Mouse (Mus musculus): ENCODE results near the gene Gtdc1. TPM values are rescaled to one million over a fixed set of nuclear protein-coding genes. Genes with fewer than 3 reads are reported as not detected.
A peak's percentile ranks its signal among the peaks of the same experiment; 100 is the strongest.

The Gtdc1 gene
- polyA plus RNA-seq, 1 experiment from 2014 or later: 5.7 TPM

DNA sequence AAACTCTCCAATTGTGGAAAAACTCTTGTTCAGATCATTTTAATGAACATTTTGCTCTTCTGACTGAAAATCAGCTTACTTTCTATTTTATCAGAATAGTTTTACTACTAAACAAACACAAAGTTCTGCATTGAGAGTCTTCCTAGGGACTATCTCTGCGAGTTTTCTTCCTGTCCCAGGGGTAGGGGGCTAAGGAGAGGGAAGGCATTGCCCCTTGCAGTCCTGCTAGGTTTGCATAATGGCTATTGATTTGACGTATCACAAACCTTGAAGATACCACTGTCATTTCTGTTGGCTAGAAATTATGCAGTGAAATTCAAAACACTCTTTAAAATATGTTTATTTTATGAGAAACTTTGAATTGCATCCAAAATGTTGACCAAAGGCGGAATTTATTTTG, 355.6 kb downstream of the Gtdc1 start:
- no peak overlapping the region for H3K9ac ChIP-seq (ENCODE audit: low read depth, low read length)
- H3K9me3 ChIP-seq (ENCODE audit: control insufficient read depth): no peaks in the 10 kb centered on the region
- H3K27ac ChIP-seq (ENCODE audit: low read depth, low read length): no peak overlapping the region
- peak overlapping the region; percentile 27; the same call in 1 of the 2 replicates for H3K4me2 ChIP-seq (replicated peaks; ENCODE audit: low read depth)
- no peak for ATAC-seq
- no peak for TF ChIP-seq CTCF (IDR thresholded peaks at IDR 0.05; ENCODE audit: low read depth)
- no peak overlapping the region for H3K4me3 ChIP-seq (ENCODE audit: low read depth, low read length)
- H3K27me3 ChIP-seq (replicated peaks; ENCODE audit: control insufficient read depth, insufficient read depth, low read length): no peaks in the 10 kb centered on the region
- no peaks in the 10 kb centered on the region for H3K36me3 ChIP-seq (ENCODE audit: control insufficient read depth, insufficient read depth)
- 49% methylated on average over 3 of the region's 3 CpGs for WGBS
- no peaks in the 10 kb centered on the region for H3K4me1 ChIP-seq (replicated peaks; ENCODE audit: control insufficient read depth, insufficient read depth, low read length)

DNA sequence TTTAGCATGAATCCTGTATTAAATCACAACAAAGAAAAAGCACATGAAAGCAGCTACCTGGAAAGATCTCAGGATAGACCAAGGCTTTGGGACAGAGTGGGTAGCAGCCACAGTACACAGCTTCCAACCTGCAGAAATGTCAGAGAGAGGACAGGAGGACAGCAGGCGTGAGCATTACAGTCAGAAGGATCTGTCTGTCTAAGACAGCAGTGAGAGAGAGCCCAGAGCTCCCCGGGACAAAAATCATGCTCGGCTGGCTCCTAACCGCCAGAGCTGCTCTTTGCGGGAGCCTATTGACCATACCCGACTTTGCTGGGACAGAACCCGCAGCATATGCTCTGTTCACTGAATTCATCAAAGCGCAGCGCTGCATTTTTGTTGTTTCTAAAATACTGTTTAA, 356.3 kb downstream of the Gtdc1 start:
- no peak for TF ChIP-seq CTCF (IDR thresholded peaks at IDR 0.05; ENCODE audit: low read depth)

DNA sequence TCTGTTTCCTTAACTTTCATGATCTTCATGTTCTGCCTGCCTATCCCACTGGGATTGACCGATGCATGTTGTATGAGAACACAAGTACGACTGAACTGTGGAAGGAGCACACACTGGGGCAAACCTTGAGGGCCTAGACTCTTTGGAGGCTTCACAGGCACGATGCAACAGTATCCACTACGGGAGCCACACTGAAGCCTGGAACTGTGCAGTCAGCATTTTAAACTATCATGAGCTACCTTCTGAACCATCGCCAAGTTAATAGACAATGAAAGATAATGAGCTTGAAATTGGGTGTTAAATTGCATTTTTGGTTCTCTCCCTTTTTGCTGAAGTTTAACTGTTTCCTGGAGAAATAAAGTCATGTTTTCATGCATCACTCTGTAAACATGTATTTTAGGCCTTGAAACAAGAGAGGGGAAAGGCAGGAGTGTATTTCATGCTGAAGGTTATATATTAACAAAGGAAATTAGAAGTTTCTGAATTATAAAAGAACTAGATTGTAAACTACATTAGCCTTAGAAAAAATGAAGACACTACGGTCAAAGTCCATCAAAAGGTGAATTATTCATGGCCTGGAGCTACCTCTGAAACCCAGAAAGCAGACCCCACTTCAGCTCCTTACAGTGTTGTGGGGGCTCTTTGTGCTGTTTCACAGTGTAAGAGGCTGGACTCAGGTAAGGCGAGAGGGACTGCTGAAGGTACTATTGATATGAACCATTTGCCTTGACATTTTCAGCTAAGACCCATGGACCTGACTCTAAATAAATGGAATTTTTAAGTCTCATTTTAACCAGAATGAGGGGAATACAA, 358.1 kb downstream of the Gtdc1 start:
- ATAC-seq: no peak
- Histone ChIP-seq H3K4me1 (replicated peaks; ENCODE audit: control insufficient read depth, insufficient read depth, low read length) (no peaks in the 10 kb centered on the region), H3K9ac (ENCODE audit: low read depth, low read length) (no peak overlapping the region), H3K9me3 (ENCODE audit: control insufficient read depth) (no peaks in the 10 kb centered on the region), H3K4me2 (replicated peaks; ENCODE audit: low read depth) (no peak overlapping the region), H3K36me3 (ENCODE audit: control insufficient read depth, insufficient read depth) (no peaks in the 10 kb centered on the region), H3K27ac (ENCODE audit: low read depth, low read length) (no peak overlapping the region), H3K4me3 (ENCODE audit: low read depth, low read length) (no peak overlapping the region), H3K27me3 (replicated peaks; ENCODE audit: control insufficient read depth, insufficient read depth, low read length) (no peaks in the 10 kb centered on the region)
- 61% methylated on average over 7 of the region's 7 CpGs for WGBS
- no peak for TF ChIP-seq CTCF (IDR thresholded peaks at IDR 0.05; ENCODE audit: low read depth)

More for the DNA sequence above, 356.3 kb downstream of the Gtdc1 start:
- no peaks in the 10 kb centered on the region for H3K4me1 ChIP-seq (replicated peaks; ENCODE audit: control insufficient read depth, insufficient read depth, low read length)
- H3K36me3 ChIP-seq (ENCODE audit: control insufficient read depth, insufficient read depth): no peaks in the 10 kb centered on the region
- H3K27me3 ChIP-seq (replicated peaks; ENCODE audit: control insufficient read depth, insufficient read depth, low read length): no peaks in the 10 kb centered on the region
- WGBS: 60% methylated on average over 9 of the region's 9 CpGs
- no peak overlapping the region for H3K4me3 ChIP-seq (ENCODE audit: low read depth, low read length)
- H3K27ac ChIP-seq (ENCODE audit: low read depth, low read length): no peak overlapping the region; the same call in 1 of the 2 replicates
- no peaks in the 10 kb centered on the region for H3K9me3 ChIP-seq (ENCODE audit: control insufficient read depth)
- H3K4me2 ChIP-seq (replicated peaks; ENCODE audit: low read depth): 0 out of 2 replicates have a peak overlapping the region, but pooled peaks have one; percentile 27
- ATAC-seq: no peak
- 0 out of 2 replicates have a peak overlapping the region, but pooled peaks have one; percentile 7 for H3K9ac ChIP-seq (ENCODE audit: low read depth, low read length)

DNA sequence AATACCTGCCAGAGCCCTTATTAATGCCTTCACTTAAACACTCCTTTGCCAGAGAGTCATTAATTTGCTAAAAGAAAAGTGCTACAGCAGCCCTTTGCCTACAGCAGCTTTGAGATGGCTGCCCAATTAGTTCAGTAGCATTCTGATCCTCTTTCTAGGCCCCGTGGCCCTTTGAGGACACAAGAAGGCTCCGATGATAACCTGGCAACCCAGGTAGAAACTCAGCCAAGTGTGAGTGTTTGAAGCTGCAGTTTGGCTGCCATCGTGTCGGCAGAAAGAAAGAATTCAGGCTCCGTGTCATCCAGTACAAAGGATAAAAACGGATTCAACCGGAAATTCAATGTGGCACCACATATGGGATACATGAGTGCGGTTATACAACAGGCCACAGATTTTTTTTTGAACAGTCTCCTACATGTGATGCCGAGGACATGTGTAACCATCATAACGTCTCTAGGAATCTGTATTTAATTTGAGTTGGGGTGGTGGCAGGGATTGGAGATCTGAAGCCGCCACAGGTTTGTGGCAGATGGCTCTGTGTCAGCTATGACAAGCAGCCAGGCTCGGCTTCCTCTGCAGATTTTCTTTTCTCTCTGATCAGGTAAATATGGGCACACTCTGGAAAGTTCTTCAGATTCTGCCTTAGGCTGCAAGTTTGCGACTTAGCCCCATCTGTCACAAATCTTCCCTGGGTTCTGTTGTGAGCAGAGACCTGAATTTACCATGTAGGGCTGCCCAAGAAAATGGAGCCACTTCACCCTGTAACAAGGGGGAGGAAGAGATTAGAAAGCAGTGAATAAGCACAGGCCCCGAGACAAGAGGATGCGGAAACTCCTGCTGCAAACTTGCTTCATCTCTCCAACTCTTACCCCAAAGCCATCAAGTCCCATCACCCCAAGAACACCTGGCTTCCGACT, 362.4 kb downstream of the Gtdc1 start:
- Histone ChIP-seq H3K27me3 (replicated peaks; ENCODE audit: control insufficient read depth, insufficient read depth, low read length) (no peaks in the 10 kb centered on the region), H3K9me3 (ENCODE audit: control insufficient read depth) (no peaks in the 10 kb centered on the region), H3K4me3 (ENCODE audit: low read depth, low read length) (no peak overlapping the region), H3K9ac (ENCODE audit: low read depth, low read length) (no peak overlapping the region), H3K36me3 (ENCODE audit: control insufficient read depth, insufficient read depth) (no peaks in the 10 kb centered on the region), H3K27ac (ENCODE audit: low read depth, low read length) (no peak overlapping the region), H3K4me2 (replicated peaks; ENCODE audit: low read depth) (no peak overlapping the region), H3K4me1 (replicated peaks; ENCODE audit: control insufficient read depth, insufficient read depth, low read length) (no peaks in the 10 kb centered on the region)
- WGBS: 90% methylated on average over 16 of the region's 16 CpGs
- TF ChIP-seq CTCF (IDR thresholded peaks at IDR 0.05; ENCODE audit: low read depth): no peak
- no peak for ATAC-seq

DNA sequence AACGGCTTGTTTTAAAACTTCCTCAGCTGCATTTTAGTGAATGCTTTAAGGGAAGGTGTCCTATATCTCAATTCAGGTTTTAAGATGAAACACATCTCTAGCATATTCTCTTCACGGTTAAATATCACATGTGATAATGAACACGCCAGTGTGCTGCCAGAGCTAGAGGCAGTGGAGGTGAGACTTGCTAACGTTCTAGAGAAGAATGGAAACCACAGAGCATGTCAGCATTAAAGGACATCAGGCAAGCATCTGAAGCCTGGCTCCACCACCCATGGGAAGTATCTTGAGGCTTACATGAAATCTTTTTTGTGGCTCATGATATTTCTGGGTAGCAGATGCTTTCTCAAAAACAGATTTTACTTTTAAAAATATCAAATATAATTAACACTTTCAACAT, 365.7 kb downstream of the Gtdc1 start:
- Histone ChIP-seq H3K4me1 (replicated peaks; ENCODE audit: control insufficient read depth, insufficient read depth, low read length) (no peaks in the 10 kb centered on the region), H3K27me3 (replicated peaks; ENCODE audit: control insufficient read depth, insufficient read depth, low read length) (no peaks in the 10 kb centered on the region), H3K27ac (ENCODE audit: low read depth, low read length) (no peak overlapping the region), H3K36me3 (ENCODE audit: control insufficient read depth, insufficient read depth) (no peaks in the 10 kb centered on the region), H3K4me3 (ENCODE audit: low read depth, low read length) (no peak overlapping the region), H3K9me3 (ENCODE audit: control insufficient read depth) (no peaks in the 10 kb centered on the region), H3K4me2 (replicated peaks; ENCODE audit: low read depth) (no peak overlapping the region), H3K9ac (ENCODE audit: low read depth, low read length) (no peak overlapping the region)
- 92% methylated on average over 4 of the region's 4 CpGs for WGBS
- no peak for ATAC-seq
- no peak for TF ChIP-seq CTCF (IDR thresholded peaks at IDR 0.05; ENCODE audit: low read depth)

Measured in intestine, postnatal 0 days (tissue).